Mouse (Mus musculus): ENCODE results near the gene Tbc1d24.

Gene Tbc1d24

DNA sequence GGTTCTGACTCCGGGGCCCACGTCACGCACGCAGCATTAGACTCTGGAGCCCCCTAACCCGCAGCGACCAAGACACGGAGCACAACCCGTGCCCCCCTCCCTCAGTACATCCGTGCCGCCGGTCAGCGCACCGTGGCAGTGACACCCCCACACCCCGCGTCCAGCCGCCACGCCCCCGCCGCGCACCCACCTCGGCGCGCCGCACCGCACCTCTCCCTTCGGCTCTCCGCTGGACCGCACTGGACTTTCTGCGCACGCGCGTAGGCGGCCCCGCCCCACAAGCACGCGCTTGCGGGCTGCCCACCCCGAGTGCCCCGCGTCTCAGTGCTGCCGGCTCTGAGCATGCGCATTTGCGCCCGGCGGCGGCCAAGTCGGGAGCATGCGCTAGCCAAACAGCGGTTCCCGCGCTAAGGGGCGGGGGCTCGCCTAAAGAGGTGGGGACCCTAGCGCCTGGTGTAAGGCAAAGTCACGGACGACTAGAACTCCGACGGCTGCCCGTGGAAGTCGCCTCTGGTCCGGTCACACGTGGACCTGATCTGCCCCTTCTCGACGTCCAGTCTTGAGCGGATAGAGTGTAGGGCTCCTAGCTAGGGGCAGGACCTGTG is at the start of gene Tbc1d24:
TSS of gene Tbc1d24 (minus strand) at position 279 of the 605 bp plus-strand sequence.
- in situ Hi-C loops (cut with MboI, MseI) = no loop called here

DNA sequence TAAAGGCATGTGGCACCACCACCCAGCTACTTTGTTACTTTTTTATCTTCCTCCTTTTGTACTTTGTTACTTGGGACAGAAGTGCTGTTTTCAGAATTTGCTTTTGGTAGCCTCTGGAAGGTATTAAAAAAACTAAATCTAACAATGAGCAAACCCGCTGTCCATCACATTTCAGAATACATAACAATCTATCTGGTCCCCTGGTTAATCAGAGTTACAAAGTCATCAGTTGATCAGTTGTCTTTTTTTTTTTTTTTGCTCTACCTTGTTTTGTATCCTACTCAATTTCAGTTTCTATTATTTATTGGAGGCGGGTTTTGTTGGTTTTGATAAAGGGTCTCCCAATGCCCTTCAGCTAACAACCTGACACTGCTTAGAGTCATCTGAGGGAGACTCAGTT is 47.0 kb upstream of the Tbc1d24 start:
- in situ Hi-C loops (cut with MboI, MseI) = no loop called here

DNA sequence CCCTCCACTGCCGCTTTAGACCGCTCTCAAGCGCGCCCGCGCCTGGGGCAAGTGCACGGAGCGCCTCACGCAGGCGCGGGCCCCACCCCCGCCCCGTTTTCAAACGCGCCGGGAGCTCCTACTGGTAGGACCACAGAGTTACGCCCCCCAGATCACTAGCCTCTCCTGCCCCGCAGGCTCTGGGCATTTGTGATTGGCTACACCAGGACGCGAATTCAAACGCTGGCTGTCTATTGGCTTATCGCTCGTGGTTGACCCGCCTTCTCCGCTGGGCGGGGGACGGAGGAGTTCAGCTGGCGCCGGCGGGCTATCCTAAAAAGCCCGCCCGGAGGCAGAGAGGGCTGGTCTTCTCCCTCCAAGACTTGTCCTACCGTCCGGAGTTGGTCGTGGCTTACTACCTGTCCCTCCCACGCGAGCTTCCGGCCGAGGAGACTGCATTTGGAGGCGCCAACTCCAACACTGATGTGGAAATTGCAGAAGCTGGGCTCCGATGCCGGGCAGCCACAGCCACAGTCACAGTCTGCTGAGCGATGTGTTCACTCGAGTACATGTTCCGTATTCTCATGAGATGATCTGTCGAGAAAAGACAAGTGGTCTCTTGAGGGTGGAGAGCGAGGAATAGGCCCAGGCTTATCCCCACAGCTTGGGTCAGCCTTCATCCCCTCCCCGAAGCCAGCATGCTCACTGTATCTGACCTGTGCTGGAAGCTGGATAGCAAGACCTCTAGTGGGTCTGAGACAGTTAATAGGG is 46.1 kb upstream of the Tbc1d24 start, which contains the start of gene Ccnf:
TSS of gene Ccnf (minus strand) at position 165 of the 750 bp plus-strand sequence.
- in situ Hi-C loops (cut with MboI, MseI) = no loop called here

DNA sequence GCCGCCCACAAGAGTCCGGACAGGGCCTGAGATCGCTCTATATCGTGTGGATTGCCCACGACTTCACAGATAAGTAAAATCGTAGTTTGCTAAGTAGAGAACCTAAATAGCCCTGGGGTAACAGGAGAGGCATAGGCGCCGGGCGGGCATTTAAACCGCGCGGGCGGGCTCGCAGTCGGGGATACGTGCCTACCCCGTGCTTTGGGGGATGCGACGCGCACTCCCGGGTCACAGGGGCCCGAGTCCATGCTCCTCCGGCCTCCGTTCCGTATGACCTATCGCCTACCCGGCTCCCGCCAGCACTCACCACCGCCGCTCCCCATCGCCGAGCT is 45.6 kb upstream of the Tbc1d24 start:
- in situ Hi-C loops (cut with MboI, MseI) = no loop called here

DNA sequence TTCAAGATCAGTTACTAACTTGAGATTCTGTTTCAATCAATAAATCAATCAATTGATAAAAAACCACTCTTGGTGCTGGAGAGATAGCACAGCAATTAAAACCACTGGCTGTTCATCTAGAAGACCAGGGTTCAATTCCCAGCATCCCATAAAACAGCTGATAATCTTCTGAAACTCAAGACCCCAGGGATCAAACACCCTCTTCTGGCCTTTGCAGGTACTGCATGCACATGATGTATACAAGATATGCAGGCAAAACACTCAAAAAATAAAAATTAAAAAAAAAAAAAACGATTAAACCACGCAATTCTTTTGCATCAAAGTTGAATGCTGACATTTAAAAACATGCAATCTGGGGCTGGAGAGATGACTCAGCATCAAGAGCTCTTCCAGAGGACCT is 43.3 kb upstream of the Tbc1d24 start:
- in situ Hi-C loops (cut with MboI, MseI) = loop anchor here (5.0 kb wide), 1 partner anchor 101 kb away; no protein-coding TSS in a partner anchor

DNA sequence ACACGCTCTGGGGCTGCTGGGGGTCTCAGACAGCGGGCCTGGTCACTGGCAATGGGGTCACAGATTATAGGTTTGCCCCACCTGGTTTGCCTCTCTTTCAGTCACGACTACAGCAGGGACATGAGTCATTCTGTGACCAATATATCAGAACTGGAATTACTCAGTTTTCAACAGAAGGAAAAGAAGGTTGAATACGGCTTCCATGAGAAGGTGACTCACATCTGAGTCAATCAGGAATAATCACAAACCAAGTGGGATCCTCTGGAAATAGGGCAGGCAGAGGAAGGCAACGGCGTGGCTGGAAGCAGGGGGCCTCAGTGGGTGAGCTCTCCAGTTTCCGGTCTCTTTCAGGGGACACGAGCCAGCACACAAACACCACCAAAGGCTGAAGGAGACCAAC is 38.7 kb upstream of the Tbc1d24 start:
- in situ Hi-C loops (cut with MboI, MseI) = no loop called here

DNA sequence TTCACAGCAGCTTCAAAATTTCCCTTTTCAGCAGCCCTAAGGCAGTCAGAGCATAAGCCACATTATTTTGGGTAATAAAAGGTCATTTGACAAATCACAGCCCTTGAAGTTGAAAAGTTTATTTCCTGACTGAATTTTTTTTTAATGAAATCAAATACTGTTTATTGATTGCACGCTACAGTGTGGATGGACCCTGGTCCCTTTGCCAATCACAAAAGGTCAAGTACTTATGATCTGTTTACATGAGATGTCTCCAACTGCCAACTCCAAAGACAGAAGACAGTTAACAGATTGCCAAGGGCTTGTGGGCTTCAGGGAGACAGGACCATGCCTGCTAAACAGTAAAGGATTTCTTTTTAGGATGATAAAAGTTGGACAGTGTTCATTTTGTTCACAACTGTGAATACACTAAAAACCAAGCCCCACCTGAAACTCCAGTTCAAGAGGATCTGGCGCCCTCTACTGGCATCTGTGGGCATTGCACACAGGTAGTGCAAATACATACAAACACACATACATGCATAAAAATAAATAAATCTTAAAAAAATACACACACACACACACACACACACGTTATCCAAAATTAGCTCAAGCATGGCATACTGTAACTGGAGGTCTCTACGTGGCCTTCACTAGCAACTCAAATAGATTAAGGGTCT is 38.1 kb upstream of the Tbc1d24 start:
- in situ Hi-C loops (cut with MboI, MseI) = no loop called here

DNA sequence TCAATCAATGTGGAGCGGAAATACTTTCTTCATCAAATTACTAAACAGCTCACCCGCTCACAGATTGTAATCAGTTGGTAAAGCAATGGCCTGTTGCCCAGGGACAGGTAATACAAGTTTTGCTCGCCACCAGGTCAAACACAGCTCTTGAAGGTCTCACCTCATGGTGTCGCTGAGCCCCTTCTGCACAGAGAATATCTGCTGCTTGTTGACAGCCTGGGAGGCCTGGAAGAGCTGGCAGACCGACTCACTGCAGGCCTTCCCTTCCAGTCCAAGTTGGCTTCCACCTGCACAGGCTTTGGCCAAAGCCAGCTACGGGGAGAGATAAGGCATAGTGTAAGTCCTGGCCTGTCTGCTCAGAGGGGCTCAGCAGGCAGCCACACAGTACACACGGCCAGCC is 31.6 kb upstream of the Tbc1d24 start:
- in situ Hi-C loops (cut with MboI, MseI) = no loop called here

DNA sequence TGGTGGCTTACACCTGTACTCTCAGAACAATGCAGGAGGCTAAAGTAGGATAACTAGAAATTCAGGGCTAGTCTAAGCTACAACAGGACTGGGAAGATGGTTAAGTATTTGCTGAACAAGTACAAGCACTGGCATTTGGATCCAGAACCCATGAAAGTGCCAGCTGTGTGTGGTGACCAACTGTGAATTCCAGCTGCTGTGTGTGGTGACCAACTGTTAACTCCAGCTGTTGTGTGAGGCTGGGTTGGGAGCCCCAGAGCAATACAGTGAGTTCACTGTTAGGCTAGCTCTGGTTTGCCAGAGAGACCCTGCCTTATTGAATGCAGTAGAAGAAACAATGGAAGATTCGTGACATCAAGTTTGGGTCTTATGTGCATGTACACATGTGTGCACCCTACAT is 31.1 kb upstream of the Tbc1d24 start:
- in situ Hi-C loops (cut with MboI, MseI) = no loop called here

DNA sequence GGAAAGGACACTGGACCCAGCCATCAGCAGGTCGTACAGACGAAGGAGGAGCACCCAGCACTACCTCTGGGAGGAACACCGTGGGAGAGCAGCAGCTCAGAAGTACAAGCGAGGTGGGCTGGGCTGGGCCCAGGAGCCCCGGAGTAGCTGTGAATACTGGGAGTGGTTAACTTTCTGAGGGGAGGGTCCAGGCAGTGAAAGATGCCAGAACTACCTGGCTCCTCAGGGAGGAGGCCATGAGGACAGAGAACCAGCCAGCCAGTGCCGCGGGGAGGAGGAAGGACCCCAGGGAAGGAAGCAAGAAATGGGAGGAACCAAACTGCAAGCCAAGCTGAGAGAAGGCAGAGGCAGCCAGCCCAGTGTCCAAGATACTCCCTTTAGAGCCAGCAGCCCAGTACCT is 22.6 kb upstream of the Tbc1d24 start:
- in situ Hi-C loops (cut with MboI, MseI) = no loop called here

DNA sequence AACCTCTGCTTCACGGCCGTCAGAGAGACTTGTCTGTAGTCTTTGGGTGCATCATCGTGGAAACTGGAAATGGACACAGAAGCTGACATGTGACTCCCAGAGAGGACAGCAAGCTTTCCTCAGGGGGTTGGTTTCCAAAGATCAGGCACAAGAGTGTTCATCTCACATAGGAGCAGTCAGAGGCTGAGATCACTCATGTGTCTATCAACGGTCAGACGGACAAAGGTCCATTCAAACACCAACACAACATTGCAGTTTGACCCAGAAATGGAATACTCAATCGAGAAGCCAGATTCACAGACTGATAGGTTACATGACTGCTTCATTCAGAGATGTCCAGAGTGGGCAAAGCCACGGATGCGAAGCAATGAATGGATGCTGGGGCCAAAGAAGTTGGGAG is 21.4 kb upstream of the Tbc1d24 start:
- in situ Hi-C loops (cut with MboI, MseI) = no loop called here

DNA sequence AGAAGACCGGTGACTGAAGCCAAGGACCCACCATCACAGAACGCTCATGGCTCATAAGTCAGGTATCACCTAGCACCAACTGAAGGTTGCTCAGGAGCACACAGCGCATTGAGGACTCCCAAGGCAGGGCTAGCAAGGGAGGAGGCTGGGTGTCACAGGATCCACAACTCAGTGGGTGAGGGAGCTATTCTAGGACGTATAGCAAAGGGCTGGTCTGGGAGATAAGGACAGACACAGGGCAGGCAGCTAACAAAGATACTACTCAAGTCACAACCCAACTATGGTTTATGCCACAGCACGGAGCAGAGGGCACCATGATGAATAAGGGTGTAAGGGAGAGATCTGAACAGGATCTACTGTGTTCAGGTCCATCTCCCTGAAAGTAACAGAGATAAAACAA is 20.5 kb upstream of the Tbc1d24 start:
- in situ Hi-C loops (cut with MboI, MseI) = no loop called here

DNA sequence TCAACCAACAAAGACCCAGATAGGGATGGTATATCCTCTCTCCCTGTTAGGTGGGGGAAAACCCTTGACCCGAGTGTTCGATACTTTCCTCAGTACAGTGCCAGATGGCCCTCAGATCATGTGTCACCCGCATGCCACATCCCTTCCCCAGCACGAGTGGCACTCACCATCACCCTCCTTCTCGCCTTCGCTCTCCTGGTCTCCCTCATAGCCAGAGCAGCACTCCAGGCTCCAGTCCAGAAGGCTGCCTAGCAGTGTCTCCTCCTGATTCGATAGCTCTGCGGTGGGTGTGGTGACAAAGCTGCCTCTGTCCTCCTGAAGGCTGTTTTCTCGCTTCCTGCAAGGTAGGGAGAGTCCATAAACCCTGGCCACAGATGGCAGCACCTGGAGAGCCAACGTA is 19.4 kb upstream of the Tbc1d24 start:
- in situ Hi-C loops (cut with MboI, MseI) = no loop called here

DNA sequence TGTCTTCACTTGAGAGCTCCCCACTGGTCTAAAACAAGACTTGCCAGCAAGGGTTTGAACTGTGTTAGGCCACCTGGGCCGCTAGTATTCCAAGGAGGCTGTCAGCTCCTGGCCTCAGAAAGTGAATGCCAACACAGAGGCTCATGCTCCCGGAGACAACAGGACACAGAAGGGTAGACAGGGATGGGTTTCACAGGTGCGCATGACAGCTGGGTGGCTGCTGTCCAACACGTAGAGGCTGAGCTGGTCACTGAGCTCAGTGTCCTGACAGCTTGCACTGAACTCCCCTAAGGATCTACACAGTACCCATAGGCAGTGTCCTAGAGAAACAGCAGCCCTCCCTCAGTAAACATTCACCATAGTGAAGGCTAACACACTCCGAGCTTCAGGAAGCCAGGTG is 18.2 kb upstream of the Tbc1d24 start:
- in situ Hi-C loops (cut with MboI, MseI) = no loop called here

DNA sequence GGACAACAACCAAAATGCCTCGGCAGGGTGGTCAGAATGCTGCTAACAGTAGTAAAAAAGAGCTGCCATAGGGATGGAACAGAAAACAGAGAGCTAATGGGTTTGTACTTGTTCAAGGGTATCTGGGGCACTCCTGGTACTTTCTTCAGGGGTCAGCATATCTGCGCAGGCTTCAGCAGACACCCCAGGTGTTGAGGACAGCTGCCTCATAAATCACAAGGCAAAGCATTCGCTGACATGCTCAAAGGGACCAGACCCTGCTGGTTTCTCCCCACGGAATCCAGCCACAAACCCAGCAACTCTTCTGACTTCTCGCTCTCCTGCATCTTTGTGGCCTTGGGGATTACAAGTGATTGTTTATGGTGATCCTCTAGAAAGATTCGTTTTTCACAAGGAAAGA is 17.3 kb upstream of the Tbc1d24 start:
- in situ Hi-C loops (cut with MboI, MseI) = no loop called here

DNA sequence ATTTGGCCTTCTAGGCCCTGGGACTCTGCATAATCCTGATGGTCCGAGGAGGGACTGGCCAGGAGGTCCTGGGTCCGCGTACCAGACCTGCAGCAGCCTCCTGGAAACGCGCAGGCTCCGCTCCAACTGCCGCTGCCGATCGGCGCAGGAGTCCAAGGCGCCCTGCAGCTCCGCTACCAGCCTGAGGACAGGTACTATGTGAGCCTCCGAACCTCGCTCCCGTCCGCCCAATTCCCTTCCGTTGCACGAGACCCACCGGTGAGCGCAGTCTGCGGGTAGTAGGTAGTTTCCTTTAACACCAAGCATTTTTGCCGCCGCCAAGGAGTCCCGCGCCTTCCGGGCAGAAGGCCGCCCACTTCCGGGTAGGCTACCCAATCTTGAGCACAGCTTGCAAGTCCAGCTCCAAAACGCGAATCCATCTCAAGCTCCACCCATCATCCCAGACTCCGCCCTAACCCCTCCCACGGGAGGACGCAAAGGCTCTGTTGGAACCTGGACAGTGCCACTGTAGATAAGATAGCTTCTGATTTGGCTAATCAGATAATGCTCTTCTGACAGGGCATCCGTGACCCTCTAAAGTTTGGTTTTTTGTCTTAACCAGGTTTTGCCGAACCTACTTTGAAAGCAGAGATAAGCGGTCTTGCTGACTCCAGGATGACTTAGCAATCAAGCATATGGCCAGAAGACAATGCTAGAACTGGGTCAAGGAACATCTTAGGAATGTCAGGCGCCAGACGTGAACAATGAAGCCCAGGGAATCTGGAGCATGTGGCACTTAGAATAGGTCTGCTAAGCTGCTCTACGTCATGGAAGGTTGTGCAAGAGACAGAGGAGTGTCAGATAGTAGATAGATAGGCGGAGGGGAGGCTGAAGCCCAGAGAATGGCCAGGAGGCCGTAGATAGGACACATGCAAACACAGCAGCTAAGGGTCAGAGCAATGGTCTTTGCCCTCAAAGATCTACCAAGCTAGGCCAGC is 15.4 kb upstream of the Tbc1d24 start, which contains the start of gene Tedc2:
TSS of gene Tedc2 (minus strand) at position 417 of the 977 bp plus-strand sequence.
- in situ Hi-C loops (cut with MboI, MseI) = no loop called here

DNA sequence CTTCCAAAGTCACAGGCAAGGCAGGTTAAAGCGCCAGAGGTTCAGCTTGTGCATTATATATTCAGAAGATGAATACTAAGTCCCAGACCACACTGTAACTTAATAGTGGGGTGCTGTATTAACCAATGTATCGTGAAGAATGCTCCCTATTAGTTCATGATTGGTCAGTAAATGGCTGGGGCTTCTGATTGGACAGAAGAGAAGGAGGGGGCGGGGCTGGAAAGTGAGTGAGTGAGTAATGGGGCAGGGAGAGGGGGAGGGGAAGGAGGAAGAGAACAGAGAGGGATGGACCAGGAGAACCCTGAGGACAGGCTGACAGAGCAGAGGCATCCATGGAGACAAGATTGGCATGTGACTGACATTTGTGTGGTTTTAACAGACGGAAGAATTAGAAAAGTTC is 11.5 kb upstream of the Tbc1d24 start:
- in situ Hi-C loops (cut with MboI, MseI) = no loop called here

DNA sequence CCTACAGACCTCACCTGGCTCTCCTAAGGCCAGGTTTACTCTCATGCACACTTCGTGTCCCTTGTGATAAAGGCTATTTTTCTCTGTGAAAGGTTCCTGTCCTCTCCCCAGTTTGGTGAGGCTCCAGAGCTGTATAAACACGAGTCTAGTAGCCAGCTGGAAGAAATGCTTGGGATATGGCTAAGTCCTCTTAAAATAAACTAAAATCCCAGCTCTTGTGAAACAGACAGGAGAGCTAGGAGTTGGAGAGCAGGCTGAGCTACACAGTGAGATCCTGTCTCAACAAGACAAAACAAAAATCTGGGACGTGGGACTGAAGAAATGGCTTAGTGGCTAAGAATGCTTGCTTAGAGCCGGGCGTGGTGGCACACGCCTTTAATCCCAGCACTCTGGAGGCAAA is 7.8 kb upstream of the Tbc1d24 start:
- in situ Hi-C loops (cut with MboI, MseI) = no loop called here

DNA sequence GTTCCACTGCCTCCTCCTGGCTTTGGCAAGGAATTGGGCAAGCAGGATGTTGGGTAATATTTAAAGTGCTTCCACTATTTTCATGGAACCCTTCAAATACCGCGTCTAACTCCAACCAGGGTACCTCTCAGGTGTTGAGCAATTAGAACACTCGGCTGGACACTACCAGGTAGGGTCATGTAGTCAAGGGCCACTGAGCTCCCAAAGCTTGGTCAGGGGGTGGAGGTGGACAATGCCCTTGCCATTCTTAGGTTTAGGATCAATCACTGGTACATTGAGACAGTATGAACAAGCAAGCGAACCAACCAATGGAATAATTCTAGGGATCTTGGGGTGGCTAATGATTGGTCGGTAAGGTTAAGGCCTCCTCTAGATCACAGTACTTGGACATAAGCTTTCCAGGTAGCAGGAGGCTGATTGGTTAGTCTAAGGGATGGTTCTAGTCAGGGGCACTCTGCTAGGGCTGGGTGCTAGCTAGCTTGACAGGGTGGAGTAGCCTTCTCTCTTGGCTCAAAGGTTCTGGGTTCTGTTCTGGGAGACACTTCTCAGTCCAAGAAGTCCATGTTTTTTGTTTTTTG is 7.2 kb upstream of the Tbc1d24 start:
- in situ Hi-C loops (cut with MboI, MseI) = no loop called here

DNA sequence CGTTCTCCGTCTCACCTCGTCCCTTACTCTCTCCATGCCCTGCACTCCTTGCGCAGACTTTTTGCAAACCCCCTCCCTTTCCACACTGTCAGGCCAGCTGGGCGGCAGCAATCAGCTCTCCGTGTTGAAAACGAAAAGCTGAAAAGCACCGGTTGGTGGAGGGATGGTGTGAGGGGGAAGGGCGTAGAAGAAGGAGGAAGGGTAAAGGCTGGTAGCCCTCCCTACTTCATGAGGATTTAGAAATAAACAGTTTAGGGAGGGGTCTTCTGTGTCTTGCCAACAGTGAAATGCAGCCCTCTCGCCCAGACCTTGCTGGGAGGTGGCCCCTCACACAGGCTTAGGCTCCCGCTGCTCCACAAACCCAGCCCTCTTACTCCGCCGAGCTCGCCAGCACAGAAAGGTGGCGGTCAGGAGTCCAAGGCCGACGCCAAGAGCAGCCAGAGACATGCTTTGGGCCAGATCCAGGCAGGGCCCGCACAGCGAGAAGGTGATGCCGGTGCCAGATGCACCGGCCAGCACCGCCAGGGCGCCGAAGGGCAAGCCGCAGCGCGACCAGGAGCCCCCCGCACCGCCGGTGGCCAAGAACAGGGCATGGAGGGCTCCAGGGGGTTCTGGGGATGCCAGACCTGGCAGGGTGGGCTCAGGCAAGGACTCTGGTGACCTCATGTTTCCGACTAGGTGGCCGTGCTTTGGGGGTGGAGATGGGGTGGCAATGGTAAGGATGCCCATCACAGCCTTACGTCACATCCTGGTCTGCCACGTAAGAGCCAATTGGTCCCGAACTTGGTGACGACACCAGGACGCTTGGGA is 6.5 kb upstream of the Tbc1d24 start:
- in situ Hi-C loops (cut with MboI, MseI) = no loop called here

DNA sequence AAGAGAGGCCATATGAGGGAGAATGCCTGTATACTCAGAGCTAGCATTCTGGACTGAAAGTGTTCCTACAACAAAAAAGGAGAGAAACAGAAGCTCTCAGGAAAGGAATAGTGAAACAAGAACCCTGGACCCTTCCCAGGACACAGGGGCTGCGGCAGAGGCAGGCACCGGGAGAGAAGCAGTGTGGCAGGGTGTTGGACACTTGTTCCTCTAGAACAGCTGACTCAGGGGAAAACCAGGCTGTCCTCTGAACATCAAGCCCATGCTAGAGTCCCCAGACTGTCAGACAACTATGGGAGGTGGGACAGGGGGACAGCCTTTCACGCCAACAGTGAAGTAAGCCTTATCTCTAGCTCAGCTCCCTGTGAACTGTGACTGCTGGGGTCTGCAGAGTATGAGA is 5.2 kb upstream of the Tbc1d24 start:
- in situ Hi-C loops (cut with MboI, MseI) = no loop called here

Data from regulatory T cell (primary cell).